In genomic region chrX:57306747-57307146, GRCm38 (mm10) we compare ENCODE assay signal across 18 mouse cellular contexts. TPM values are rescaled to one million over a fixed set of nuclear protein-coding genes. Genes with fewer than 3 reads are reported as not detected.
A peak's percentile ranks its signal among the peaks of the same experiment; 100 is the strongest.
DNase-seq lines count a peak whose midpoint lies in the region; ATAC-seq and TF ChIP-seq lines count a peak whose summit lies in the region.
"Had no signal": no experiment of that assay in that cellular context is flagged by ENCODE, and none has a peak within 500 bp of the region (broad histone marks: within the 10 kb centered on the region; RNA-seq: fewer than 3 reads in every experiment).

No protein-coding gene starts in this region.

- DNase-seq in kidney, adult 2 months: peak; percentile 6
- DNase-seq in kidney, postnatal 25 days: no peak
- DNase-seq in A20 (ENCODE audit: low read depth, low spot score) (peak; percentile 76), MEL (ENCODE audit: low read depth, low spot score) (peak; percentile 59)
- DNase-seq in layer of hippocampus, adult 9-10 months (ENCODE audit: low spot score): no peak
- DNase-seq in urinary bladder, postnatal 36 days (ENCODE audit: low spot score in 2 of 2): no peak
- DNase-seq: cerebellum, adult 2 months; lung, adult 18-20 months; thymus, adult 18-20 months had no signal

- H3K9ac ChIP-seq in MEL (ENCODE audit: control insufficient read depth, low read depth, low read length, poor library complexity, severe bottlenecking): no peak overlapping the region
- H3K9ac ChIP-seq: embryonic facial prominence, embryonic 15.5 days; forebrain, embryonic 12.5 days; limb, embryonic 12.5 days; neural tube, embryonic 12.5 days had no signal

- TF ChIP-seq POLR2A in kidney, adult 2 months (IDR thresholded peaks at IDR 0.05; ENCODE audit: low read depth, low read length): no peak
- no peak for TF ChIP-seq POLR2A in MEL (IDR thresholded peaks at IDR 0.05; ENCODE audit: control insufficient read depth in 1 of 2, insufficient read depth in 1 of 2, low read depth in 1 of 2, low read length in 2 of 2, poor library complexity in 1 of 2)

- peak; percentile 47; the same call in 1 of the 2 replicates for ATAC-seq in megakaryocyte progenitor cell, adult 5-6 weeks (replicated peaks; ENCODE audit: poor library complexity)
- ATAC-seq: inflammation-experienced regulatory T-cells, adult 6 months had no signal

- no peaks in the 10 kb centered on the region for H3K9me3 ChIP-seq in MEL (replicated peaks; ENCODE audit: insufficient read depth, low read length)
- H3K9me3 ChIP-seq: embryonic facial prominence, embryonic 15.5 days; forebrain, embryonic 12.5 days; hindbrain, embryonic 10.5 days; limb, embryonic 12.5 days; neural tube, embryonic 12.5 days had no signal

- no peak; a peak in 1 of 4 replicates for TF ChIP-seq EP300 in MEL (IDR thresholded peaks at IDR 0.05; ENCODE audit: low read depth in 1 of 2, low read length in 2 of 2)

- H3K4me1 ChIP-seq in kidney, adult 2 months (ENCODE audit: control insufficient read depth, insufficient read depth, low read length): no peaks in the 10 kb centered on the region
- H3K4me1 ChIP-seq in MEL (ENCODE audit: control insufficient read depth in 1 of 2, insufficient read depth in 2 of 2, low read length in 2 of 2): no peaks in the 10 kb centered on the region
- H3K4me1 ChIP-seq: forebrain, embryonic 12.5 days; hindbrain, embryonic 10.5 days; limb, embryonic 12.5 days; neural tube, embryonic 12.5 days had no signal

- TF ChIP-seq CTCF in kidney, adult 2 months (conservative IDR thresholded peaks at IDR 0.05; ENCODE audit: insufficient read depth, insufficient read length, low read depth, low read length): no peak
- TF ChIP-seq CTCF in MEL (IDR thresholded peaks at IDR 0.05 in 2 of 3, conservative IDR thresholded peaks at IDR 0.05 in 1 of 3; ENCODE audit: control insufficient read depth in 1 of 3, insufficient read depth in 1 of 3, low read depth in 2 of 3, low read length in 3 of 3, poor library complexity in 1 of 3, severe bottlenecking in 1 of 3): no peak

- H3K79me2 ChIP-seq in MEL (ENCODE audit: control insufficient read depth, insufficient read depth, low read length, poor library complexity): no peaks in the 10 kb centered on the region

- no peak for TF ChIP-seq RAD21 in MEL (IDR thresholded peaks at IDR 0.05; ENCODE audit: low read depth, low read length)

- 61% methylated on average over 6 of the region's 6 CpGs for WGBS in kidney, adult 2 months

- H3K27ac ChIP-seq in kidney, adult 2 months (ENCODE audit: insufficient read depth, low read depth, low read length): no peak overlapping the region
- no peak overlapping the region for H3K27ac ChIP-seq in MEL (ENCODE audit: control insufficient read depth, low read depth, low read length)
- H3K27ac ChIP-seq: embryonic facial prominence, embryonic 15.5 days; forebrain, embryonic 12.5 days; hindbrain, embryonic 10.5 days; layer of hippocampus, adult 2 months; left cerebral cortex, adult 2 months; limb, embryonic 12.5 days; neural tube, embryonic 12.5 days had no signal

- no peaks in the 10 kb centered on the region for H3K27me3 ChIP-seq in kidney, adult 2 months (replicated peaks; ENCODE audit: control insufficient read depth, insufficient read depth, low read length)
- no peaks in the 10 kb centered on the region for H3K27me3 ChIP-seq in MEL (ENCODE audit: control insufficient read depth in 1 of 2, insufficient read depth in 2 of 2, low read length in 2 of 2)
- H3K27me3 ChIP-seq: embryonic facial prominence, embryonic 15.5 days; forebrain, embryonic 12.5 days; limb, embryonic 12.5 days; neural tube, embryonic 12.5 days had no signal

- H3K4me3 ChIP-seq in kidney, adult 2 months (ENCODE audit: insufficient read depth, low read depth, low read length): no peak overlapping the region
- no peak overlapping the region for H3K4me3 ChIP-seq in MEL (ENCODE audit: control insufficient read depth in 1 of 2, insufficient read depth in 1 of 2, low read depth in 2 of 2, low read length in 2 of 2)
- H3K4me3 ChIP-seq: embryonic facial prominence, embryonic 15.5 days; forebrain, embryonic 12.5 days; hindbrain, embryonic 10.5 days; layer of hippocampus, adult 2 months; left cerebral cortex, adult 2 months; limb, embryonic 12.5 days; neural tube, embryonic 12.5 days had no signal

- H3K36me3 ChIP-seq in kidney, adult 2 months (ENCODE audit: control insufficient read depth, insufficient read depth, low read length): no peaks in the 10 kb centered on the region
- H3K36me3 ChIP-seq in MEL (ENCODE audit: control insufficient read depth in 1 of 2, insufficient read depth in 2 of 2, low read length in 2 of 2): no peaks in the 10 kb centered on the region; a peak in 1 of 4 replicates
- H3K36me3 ChIP-seq: embryonic facial prominence, embryonic 15.5 days; forebrain, embryonic 12.5 days; hindbrain, embryonic 10.5 days; limb, embryonic 12.5 days; neural tube, embryonic 12.5 days had no signal

TF ChIP-seq in MEL, 35 proteins besides CTCF, POLR2A, EP300 and RAD21:
- TF ChIP-seq ZKSCAN1 (IDR thresholded peaks at IDR 0.05; ENCODE audit: low read depth, low read length) (no peak), POLR2AphosphoS5 (IDR thresholded peaks at IDR 0.05; ENCODE audit: borderline replicate concordance, low read depth, low read length) (no peak), ETS1 (IDR thresholded peaks at IDR 0.05; ENCODE audit: low read depth, low read length) (0 out of 2 replicates have a peak, but pooled peaks have one; percentile 20), USF1 (IDR thresholded peaks at IDR 0.05; ENCODE audit: low read depth, low read length) (no peak)

RNA-seq across cellular contexts. Expression of gene Arhgef6, which starts 31.8 kb away (rescaled TPM):
- 9.4 and 11.2 TPM in 2 replicates for polyA plus RNA-seq in kidney, adult 2 months (2012; rRNA removed)
- total RNA-seq in MEL (2012; rRNA removed): 1.1 and 1.9 TPM in 2 replicates
- 1 to 10 TPM in 1 of 2 experiments, not detected in 1; 3.3 TPM for polyA plus RNA-seq in MEL (2012; ENCODE audit: insufficient read depth in 1 of 2, insufficient read length in 2 of 2, low read depth in 1 of 2, low replicate concordance in 2 of 2, missing spikeins in 1 of 2)
- 162 and 166 TPM in 2 replicates for total RNA-seq in megakaryocyte progenitor cell, adult 5-6 weeks (2015)
- total RNA-seq in megakaryocyte progenitor cell, adult 5-6 weeks (2017): 108 and 110 TPM in 2 replicates

Comparison
In these comparisons a context has a peak if more than half of its experiments do, and no peak if none do; other contexts are left out.
1. DNase-seq: peak in kidney, adult 2 months (single experiment), A20 (single experiment) and MEL (single experiment); none in kidney, postnatal 25 days (0 of 2), layer of hippocampus, adult 9-10 months (single experiment) and urinary bladder, postnatal 36 days (0 of 2).
2. RNA of gene Arhgef6, which starts 31.8 kb away (total RNA-seq): 108 to 166 TPM in megakaryocyte progenitor cell, adult 5-6 weeks; 1.1 to 1.9 TPM in MEL; every median in the first group is over 10 times any median in the second.